Mouse (Mus musculus) MEL (cell line): ENCODE measurements at regions not wholly inside any gene's neighbourhood (a gene's known extent, or its start where the extent isn't known, plus 50 kb on each side); places are given as distances from the start of the nearest gene placed in this dataset.

ENCODE experiments used
- DNase-seq: peaks from one replicate; pipeline ENCODE4 v3.0.0; 2011; ENCODE audit warnings: low read depth, low spot score
- H3K27ac ChIP-seq: 2 replicates; pipeline ENCODE4 v1.5.1; 2012; ENCODE audit warnings: low read depth, mild to moderate bottlenecking, control low read depth, low read length, moderate library complexity; ENCODE audit not compliant: control insufficient read depth
- H3K27me3 ChIP-seq, 2 experiments: fragments of 150-350 bp in 1 of 2; sonication (generic) in 1 of 2; 2 replicates each; pipeline ENCODE4 v1.6.1; 2012; ENCODE audit warnings: low read length in 2 of 2, mild to moderate bottlenecking in 2 of 2, improper control_type of control experiment in 1 of 2, moderate library complexity in 1 of 2; ENCODE audit not compliant: insufficient read depth in 2 of 2, control insufficient read depth in 1 of 2
- H3K36me3 ChIP-seq, 2 experiments: 2 replicates each; pipeline ENCODE4 v1.6.1; 2012 to 2014; ENCODE audit warnings: low read length in 2 of 2, improper control_type of control experiment in 1 of 2, inconsistent platforms in 1 of 2, mild to moderate bottlenecking in 1 of 2; ENCODE audit not compliant: insufficient read depth in 2 of 2, control insufficient read depth in 1 of 2
- H3K4me1 ChIP-seq, 2 experiments: fragments of 150-350 bp in 1 of 2; sonication (generic) in 1 of 2; 2 replicates each; pipeline ENCODE4 v1.6.1; 2012; ENCODE audit warnings: low read length in 2 of 2, improper control_type of control experiment in 1 of 2, mild to moderate bottlenecking in 1 of 2; ENCODE audit not compliant: insufficient read depth in 2 of 2, control insufficient read depth in 1 of 2
- H3K4me3 ChIP-seq, 2 experiments: fragments of 150-350 bp in 1 of 2; sonication (generic) in 1 of 2; 2 replicates each; pipeline ENCODE4 v1.5.1; 2012; ENCODE audit warnings: low read depth in 2 of 2, low read length in 2 of 2, mild to moderate bottlenecking in 2 of 2, moderate library complexity in 2 of 2, control low read depth in 1 of 2, improper control_type of control experiment in 1 of 2; ENCODE audit not compliant: control insufficient read depth in 1 of 2, insufficient read depth in 1 of 2
- H3K79me2 ChIP-seq: 2 replicates; pipeline ENCODE4 v1.6.1; 2012; ENCODE audit warnings: mild to moderate bottlenecking, low read length, moderate library complexity; ENCODE audit not compliant: control insufficient read depth, poor library complexity, insufficient read depth
- H3K9ac ChIP-seq: 2 replicates; pipeline ENCODE4 v1.6.1; 2012; ENCODE audit warnings: low read depth, mild to moderate bottlenecking, control low read depth, low read length, moderate library complexity; ENCODE audit not compliant: control insufficient read depth, poor library complexity, severe bottlenecking
- H3K9me3 ChIP-seq: fragments of 150-350 bp; sonication (generic); replicated peaks from 2 replicates; pipeline ENCODE4 v1.6.1; 2012; ENCODE audit warnings: mild to moderate bottlenecking, low read length, improper control_type of control experiment, moderate library complexity; ENCODE audit not compliant: insufficient read depth
- BHLHE40 ChIP-seq: IDR thresholded peaks from 2 replicates; pipeline ENCODE4 v1.6.1; 2012; ENCODE audit warnings: low read depth, mild to moderate bottlenecking, inconsistent platforms, low read length, improper control_type of control experiment, borderline replicate concordance
- CHD1 ChIP-seq: IDR thresholded peaks from 2 replicates; pipeline ENCODE4 v1.6.1; 2012; ENCODE audit warnings: low read depth, mild to moderate bottlenecking, inconsistent platforms, low read length, improper control_type of control experiment
- CHD2 ChIP-seq: IDR thresholded peaks from 2 replicates; pipeline ENCODE4 v1.6.1; 2011; ENCODE audit warnings: low read length, improper control_type of control experiment
- EP300 ChIP-seq, 2 experiments: IDR thresholded peaks; 2 replicates each; pipeline ENCODE4 v1.6.1; 2011; ENCODE audit warnings: improper control_type of control experiment in 2 of 2, low read length in 2 of 2, low read depth in 1 of 2, mild to moderate bottlenecking in 1 of 2
- ETS1 ChIP-seq: IDR thresholded peaks from 2 replicates; pipeline ENCODE4 v1.6.1; 2012; ENCODE audit warnings: low read depth, mild to moderate bottlenecking, inconsistent platforms, low read length, improper control_type of control experiment, moderate library complexity
- GABPA ChIP-seq: IDR thresholded peaks from 2 replicates; pipeline ENCODE4 v1.6.1; 2012; ENCODE audit warnings: low read depth, mild to moderate bottlenecking, inconsistent platforms, low read length, improper control_type of control experiment, moderate library complexity
- JUND ChIP-seq: IDR thresholded peaks from 2 replicates; pipeline ENCODE4 v1.6.1; 2011; ENCODE audit warnings: low read depth, mild to moderate bottlenecking, improper control_type of control experiment, low read length
- MAX ChIP-seq: IDR thresholded peaks from 2 replicates; pipeline ENCODE4 v1.6.1; 2011; ENCODE audit warnings: low read length, improper control_type of control experiment
- MAZ ChIP-seq: IDR thresholded peaks from 2 replicates; pipeline ENCODE4 v1.6.1; 2012; ENCODE audit warnings: low read depth, mild to moderate bottlenecking, inconsistent platforms, low read length, improper control_type of control experiment
- MEF2A ChIP-seq: IDR thresholded peaks from 2 replicates; pipeline ENCODE4 v1.6.1; 2014; ENCODE audit warnings: low read depth, mild to moderate bottlenecking, inconsistent platforms, low read length, improper control_type of control experiment; ENCODE audit not compliant: poor library complexity, insufficient replicate concordance, severe bottlenecking; ENCODE audit errors: extremely low read depth
- MXI1 ChIP-seq: IDR thresholded peaks from 2 replicates; pipeline ENCODE4 v1.6.1; 2011; ENCODE audit warnings: mild to moderate bottlenecking, low read depth, low read length, improper control_type of control experiment
- MYC ChIP-seq: IDR thresholded peaks from 2 replicates; pipeline ENCODE4 v1.6.1; 2011; ENCODE audit warnings: low read depth, mild to moderate bottlenecking, low read length, improper control_type of control experiment, moderate library complexity
- NELFE ChIP-seq: IDR thresholded peaks from 2 replicates; pipeline ENCODE4 v1.6.1; 2011; ENCODE audit warnings: low read depth, low read length, improper control_type of control experiment
- NRF1 ChIP-seq: IDR thresholded peaks from 2 replicates; pipeline ENCODE4 v1.6.1; 2014; ENCODE audit warnings: low read depth, mild to moderate bottlenecking, inconsistent platforms, low read length, improper control_type of control experiment, moderate library complexity; ENCODE audit not compliant: poor library complexity, insufficient read depth, severe bottlenecking
- POLR2AphosphoS2 ChIP-seq: IDR thresholded peaks from 2 replicates; pipeline ENCODE4 v1.6.1; 2011; ENCODE audit warnings: low read length, improper control_type of control experiment
- POLR2AphosphoS5 ChIP-seq: IDR thresholded peaks from 2 replicates; pipeline ENCODE4 v1.6.1; 2012; ENCODE audit warnings: low read depth, borderline replicate concordance, mild to moderate bottlenecking, inconsistent platforms, low read length, moderate library complexity, mixed read lengths
- RAD21 ChIP-seq: IDR thresholded peaks from 2 replicates; pipeline ENCODE4 v1.6.1; 2011; ENCODE audit warnings: mild to moderate bottlenecking, low read depth, low read length, improper control_type of control experiment
- SMC3 ChIP-seq: IDR thresholded peaks from 2 replicates; pipeline ENCODE4 v1.6.1; 2011; ENCODE audit warnings: low read depth, low read length, improper control_type of control experiment
- TBP ChIP-seq: IDR thresholded peaks from 2 replicates; pipeline ENCODE4 v1.8.0; 2011; ENCODE audit warnings: low read depth, low read length, improper control_type of control experiment
- USF1 ChIP-seq: IDR thresholded peaks from 2 replicates; pipeline ENCODE4 v1.6.1; 2014; ENCODE audit warnings: low read depth, mild to moderate bottlenecking, inconsistent platforms, low read length, improper control_type of control experiment, moderate library complexity
- ZC3H11A ChIP-seq: IDR thresholded peaks from 2 replicates; pipeline ENCODE4 v1.6.1; 2012; ENCODE audit warnings: low read depth, mild to moderate bottlenecking, inconsistent platforms, low read length, improper control_type of control experiment
- ZKSCAN1 ChIP-seq: IDR thresholded peaks from 2 replicates; pipeline ENCODE4 v1.6.1; 2012; ENCODE audit warnings: low read depth, mild to moderate bottlenecking, inconsistent platforms, low read length, improper control_type of control experiment, moderate library complexity
- ZMIZ1 ChIP-seq: IDR thresholded peaks from 2 replicates; pipeline ENCODE4 v1.6.1; 2012; ENCODE audit warnings: low read depth, mild to moderate bottlenecking, inconsistent platforms, low read length, improper control_type of control experiment, moderate library complexity
- ZNF384 ChIP-seq: IDR thresholded peaks from 2 replicates; pipeline ENCODE4 v1.6.1; 2012; ENCODE audit warnings: low read depth, mild to moderate bottlenecking, inconsistent platforms, low read length, improper control_type of control experiment

DNA sequence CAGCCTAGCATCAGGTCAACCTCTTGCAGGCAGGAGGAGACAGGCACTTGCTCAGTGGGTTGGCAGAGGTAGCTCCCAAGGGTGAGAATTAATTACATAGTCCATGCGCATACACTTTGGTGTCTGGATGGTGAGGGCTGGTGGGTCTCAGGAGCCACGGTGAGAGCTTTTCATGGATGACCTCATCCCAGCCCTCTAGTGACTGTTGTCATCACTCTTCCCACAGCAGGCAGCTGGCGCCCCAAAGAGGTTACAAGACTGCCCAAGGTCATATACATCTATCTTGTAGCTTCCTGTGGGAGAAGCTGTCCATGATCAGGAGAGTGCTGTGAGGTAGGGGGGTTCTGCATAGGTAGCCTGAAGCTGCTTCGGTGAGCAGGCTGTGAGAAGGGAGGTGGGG lies 224.5 kb downstream of the 1810013L24Rik start:
- Histone ChIP-seq H3K27ac (no peak overlapping the region), H3K79me2 (no peaks in the 10 kb centered on the region), H3K4me1 (no peaks in the 10 kb centered on the region), H3K27me3 (no peaks in the 10 kb centered on the region), H3K9ac (no peak overlapping the region), H3K9me3 (no peaks in the 10 kb centered on the region), H3K36me3 (no peaks in the 10 kb centered on the region), H3K4me3 (no peak overlapping the region)
- no peak for DNase-seq
- TF ChIP-seq ETS1 = no peak
- no peak for TF ChIP-seq MYC
- TF ChIP-seq BHLHE40 = no peak
- no peak for TF ChIP-seq CHD1
- no peak for TF ChIP-seq POLR2AphosphoS5
- TF ChIP-seq MXI1 = no peak
- no peak for TF ChIP-seq ZKSCAN1
- no peak for TF ChIP-seq ZC3H11A
- TF ChIP-seq TBP = no peak

DNA sequence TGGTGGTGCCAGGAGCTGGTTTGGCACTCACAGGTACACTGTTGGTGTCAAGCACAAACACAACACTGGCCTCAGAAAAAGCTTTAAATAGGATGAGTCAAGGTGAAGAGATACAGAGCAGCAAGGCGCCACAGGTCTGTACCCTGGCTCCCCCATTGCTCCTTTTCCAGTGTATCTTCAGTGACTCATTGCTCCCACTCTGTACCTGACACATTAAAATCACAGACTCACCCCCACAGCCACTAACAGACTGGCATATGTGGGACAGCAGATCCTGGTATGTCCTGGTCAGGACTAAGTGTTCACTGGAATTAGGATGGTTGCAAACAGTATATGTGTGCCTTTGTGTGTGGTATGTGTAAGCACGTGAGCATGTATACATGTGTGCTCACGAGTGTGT lies 226.5 kb downstream of the 1810013L24Rik start:
- Histone ChIP-seq H3K9me3 (no peaks in the 10 kb centered on the region), H3K36me3 (no peaks in the 10 kb centered on the region), H3K27me3 (no peaks in the 10 kb centered on the region)
- no peak for DNase-seq
- TF ChIP-seq USF1 = no peak
- TF ChIP-seq MXI1 = no peak
- TF ChIP-seq JUND = no peak
- no peak for TF ChIP-seq TBP
- no peak for TF ChIP-seq ETS1
- TF ChIP-seq MAZ = no peak
- TF ChIP-seq POLR2AphosphoS2 = no peak
- TF ChIP-seq ZC3H11A = no peak
- TF ChIP-seq NRF1 = no peak
- TF ChIP-seq RAD21 = no peak
- TF ChIP-seq ZKSCAN1 = no peak
- no peak for TF ChIP-seq GABPA
- no peak for TF ChIP-seq SMC3
- TF ChIP-seq ZNF384 = no peak
- TF ChIP-seq ZMIZ1 = no peak
- TF ChIP-seq NELFE = no peak
- TF ChIP-seq MEF2A = no peak
- TF ChIP-seq CHD2 = no peak
- TF ChIP-seq MAX = no peak
- no peak for TF ChIP-seq EP300 (IDR thresholded peaks at IDR 0.05; ENCODE audit: low read depth in 1 of 2, low read length in 2 of 2)
- TF ChIP-seq, all 39 proteins: peak for 0
- no peaks in the 10 kb centered on the region for H3K4me1 ChIP-seq
- no peak overlapping the region for H3K27ac ChIP-seq
- H3K9ac ChIP-seq = no peak overlapping the region
- H3K4me3 ChIP-seq = no peak overlapping the region
- no peaks in the 10 kb centered on the region for H3K79me2 ChIP-seq
